Mouse (Mus musculus) adrenal gland, postnatal 25 days (tissue): ENCODE measurements around the gene Smim1. TPM values are rescaled to one million over a fixed set of nuclear protein-coding genes. Genes with fewer than 3 reads are reported as not detected.
A peak's percentile ranks its signal among the peaks of the same experiment; 100 is the strongest.

Experiments used
- DNase-seq: peaks from one replicate; pipeline ENCODE4 v3.0.0; 2021; ENCODE audit warnings: mixed read lengths
- long read RNA-seq: library from polyadenylated mRNA; stranded (forward); transcript quantifications from one replicate; pipeline ENCODE4 v2.0.0, GENCODE M21; 2021
- total RNA-seq: library from RNA; stranded (reverse); gene quantifications from 2 replicates; pipeline ENCODE4 v1.2.3, GENCODE M21; 2021

Smim1 gene
- total RNA-seq: 31.3 and 64.1 TPM in 2 replicates
- long read RNA-seq, partial matches to known transcripts: 2 of 17 reads
- long read RNA-seq, other reads (novel, unspliced or antisense): 11 of 17 reads

DNA sequence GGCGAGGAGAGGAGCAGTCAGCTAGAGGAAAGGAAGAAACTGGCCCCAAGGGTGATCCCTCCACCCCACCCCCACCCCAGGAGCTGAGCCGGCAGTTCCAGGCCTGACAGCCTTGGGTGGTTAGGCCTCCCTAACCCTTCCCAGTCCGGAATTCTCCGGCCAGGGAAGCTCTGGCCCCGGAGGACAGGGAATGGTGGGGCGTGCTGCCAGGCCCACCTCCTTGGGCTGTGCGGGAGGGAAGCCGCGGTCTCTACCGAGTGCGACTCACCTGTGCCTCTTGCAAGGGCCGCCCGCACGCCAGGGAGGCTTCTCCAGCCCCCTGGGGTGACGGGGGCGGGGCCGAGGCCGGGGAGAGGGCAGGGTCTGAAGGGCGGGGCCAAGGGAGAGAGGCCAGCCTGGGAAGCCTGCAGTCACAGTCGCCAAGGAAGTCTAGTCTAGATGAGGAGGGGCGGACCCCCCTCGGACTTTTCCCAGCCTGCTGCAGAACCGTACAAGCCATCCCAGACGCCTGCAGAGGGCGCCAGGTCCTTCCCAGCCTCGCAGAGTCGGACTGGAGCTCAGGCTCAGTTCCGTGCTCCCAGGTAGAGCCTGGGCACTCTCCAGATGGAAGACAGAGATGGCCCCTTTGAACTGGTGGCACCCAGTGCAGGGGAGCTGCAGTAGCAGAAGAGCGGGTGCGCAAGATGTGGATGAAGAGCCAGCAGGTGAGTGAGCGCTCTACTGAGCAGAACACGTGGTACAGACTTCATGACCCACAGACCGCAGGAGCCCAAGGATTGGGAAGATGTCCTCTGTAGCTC, at the start of gene Smim1:
TSS of gene Smim1 (minus strand) at position 590 of the 800 bp plus-strand sequence.
- DNase-seq: peak; percentile 80

DNA sequence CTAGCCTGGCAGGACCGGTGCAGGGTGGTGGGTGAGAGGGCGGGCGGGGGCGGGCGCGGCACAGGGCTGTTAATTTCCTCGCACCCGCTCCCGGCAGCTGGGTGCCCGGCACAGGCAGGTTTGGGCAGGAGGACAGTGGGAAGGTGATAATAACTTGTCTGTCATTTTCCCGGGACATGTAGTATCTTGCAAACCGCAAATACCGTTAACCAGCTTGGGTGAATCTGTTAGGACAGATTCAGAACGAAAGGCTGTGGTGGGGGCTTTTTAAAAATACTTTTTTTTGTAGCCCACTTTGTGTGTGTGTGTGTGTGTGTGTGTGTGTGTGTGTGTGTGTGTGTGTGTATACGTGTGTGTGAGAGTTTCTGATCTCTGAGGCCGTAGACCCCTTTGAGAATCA, 45.9 kb upstream of the Smim1 start:
- no peak for DNase-seq

DNA sequence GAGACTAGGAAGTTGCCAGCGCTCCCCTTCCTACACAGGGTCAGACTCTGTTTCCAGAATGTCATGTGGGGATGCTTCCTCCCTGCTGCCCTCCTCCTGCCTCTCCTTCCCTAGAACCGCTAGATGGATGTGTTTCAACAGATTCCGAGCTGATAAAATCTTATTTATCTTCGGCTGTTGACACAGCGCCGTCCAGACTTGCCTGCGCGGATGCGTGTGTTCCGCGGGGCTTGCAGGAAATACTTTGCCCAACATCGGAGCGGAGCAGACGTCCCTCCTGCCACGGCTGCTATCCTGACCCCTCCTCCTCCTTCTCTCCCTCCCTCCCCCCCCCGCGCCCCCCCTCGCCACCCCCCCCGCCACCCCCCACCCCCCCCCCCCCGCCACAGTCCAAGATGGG, 45.5 kb upstream of the Smim1 start:
- no peak for DNase-seq

DNA sequence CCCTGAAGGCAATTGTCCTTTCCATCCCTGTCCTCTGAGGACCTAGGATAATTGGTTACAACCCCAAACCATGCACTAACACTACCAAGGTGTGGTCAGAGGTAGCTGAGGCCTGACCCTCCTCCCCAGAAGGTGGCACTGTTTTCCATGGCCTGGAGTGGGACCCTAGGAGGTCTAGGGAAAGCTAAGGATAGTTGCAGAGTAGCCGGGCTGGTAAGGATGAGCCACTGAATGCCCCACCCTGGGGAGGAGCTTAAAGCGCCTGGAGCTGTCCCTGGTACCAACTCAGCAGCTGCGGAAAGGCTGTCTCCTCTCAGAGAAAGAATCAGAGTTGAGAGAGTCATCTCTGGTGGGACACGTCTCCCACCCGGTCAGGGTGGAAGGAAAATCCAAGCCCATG, 44.9 kb upstream of the Smim1 start:
- peak; percentile 27 for DNase-seq

DNA sequence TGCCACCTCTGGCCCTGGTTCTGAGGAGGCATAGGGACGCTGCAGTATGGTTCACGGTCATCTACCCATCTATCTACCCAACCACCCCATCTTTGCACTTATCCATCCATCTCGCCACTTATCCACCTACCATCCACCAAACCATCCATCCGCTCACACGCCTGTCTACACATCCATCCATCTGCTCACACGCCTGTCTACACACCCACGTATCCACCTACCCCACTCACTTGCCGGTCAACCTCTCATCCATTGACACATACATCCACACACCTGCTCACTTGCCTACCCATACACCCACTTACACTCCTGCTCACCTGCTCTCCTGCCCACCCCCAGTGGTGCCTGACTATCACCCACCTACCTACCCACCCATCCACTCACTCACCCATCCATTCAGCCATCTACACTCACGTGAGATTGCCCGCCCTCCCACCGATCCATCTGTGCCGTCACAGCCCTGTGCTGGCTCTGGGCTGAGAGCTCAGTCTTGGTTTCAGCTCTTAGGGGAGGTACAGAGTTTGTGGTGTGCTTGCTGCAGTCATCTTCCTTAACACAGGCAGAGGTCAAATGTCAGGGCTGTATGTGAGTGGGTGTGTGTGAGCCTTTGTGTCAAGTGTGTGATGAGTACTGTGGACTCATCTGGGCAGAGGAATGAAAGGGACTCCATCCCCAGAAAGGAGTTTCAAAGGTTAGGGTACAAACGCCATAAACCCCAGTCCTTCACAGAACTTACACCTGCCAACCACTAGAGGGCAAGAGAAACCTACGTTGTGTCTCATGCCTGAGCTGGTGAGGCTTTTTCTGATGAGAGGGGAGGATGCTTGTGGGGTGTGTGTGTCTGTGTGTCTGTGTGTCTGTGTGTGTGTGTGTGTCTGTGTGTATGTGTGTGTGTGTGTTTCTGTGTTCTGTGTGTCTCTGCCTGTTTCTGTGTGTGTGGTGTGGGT, 39.1 kb upstream of the Smim1 start:
- DNase-seq: no peak

DNA sequence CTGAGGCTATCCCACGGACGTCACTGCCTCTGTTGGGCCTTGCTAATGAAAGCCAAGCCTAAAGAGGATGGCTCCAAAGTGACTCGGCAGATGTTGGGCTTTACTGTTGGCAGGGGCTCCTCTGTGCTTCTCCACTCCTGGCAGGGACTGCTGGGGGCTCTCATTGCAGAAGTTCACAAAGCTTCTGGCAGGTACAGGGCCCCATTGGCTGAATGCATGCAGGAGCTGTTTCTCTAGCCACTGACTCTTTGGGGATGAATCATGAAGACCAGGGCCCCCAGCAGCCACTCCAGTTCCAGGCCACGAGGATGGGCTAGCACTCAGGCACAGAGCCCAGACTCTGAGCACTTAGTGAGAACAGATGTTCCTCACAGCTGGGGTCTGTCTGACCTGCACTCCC, 31.7 kb upstream of the Smim1 start:
- DNase-seq: no peak

DNA sequence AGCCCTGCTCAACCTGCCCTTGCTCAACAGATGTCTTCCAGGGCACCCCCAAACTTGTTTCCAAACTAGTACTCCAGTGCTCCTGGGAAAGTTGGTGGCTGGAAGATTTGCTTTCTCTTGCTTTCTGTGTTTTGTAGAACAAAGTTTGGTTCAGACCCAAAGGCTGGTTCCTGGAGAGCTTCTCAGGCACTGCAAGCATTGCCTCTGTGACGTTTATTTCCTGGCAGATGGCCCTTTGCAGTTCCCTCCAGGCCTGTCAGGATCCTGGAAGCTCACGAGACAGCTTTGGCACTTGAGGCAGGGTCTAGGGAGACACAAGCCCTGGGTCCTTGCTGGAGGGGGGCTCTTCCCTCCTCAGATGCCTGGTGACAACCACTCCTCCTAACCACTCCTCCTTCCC, 30.6 kb upstream of the Smim1 start:
- no peak for DNase-seq

DNA sequence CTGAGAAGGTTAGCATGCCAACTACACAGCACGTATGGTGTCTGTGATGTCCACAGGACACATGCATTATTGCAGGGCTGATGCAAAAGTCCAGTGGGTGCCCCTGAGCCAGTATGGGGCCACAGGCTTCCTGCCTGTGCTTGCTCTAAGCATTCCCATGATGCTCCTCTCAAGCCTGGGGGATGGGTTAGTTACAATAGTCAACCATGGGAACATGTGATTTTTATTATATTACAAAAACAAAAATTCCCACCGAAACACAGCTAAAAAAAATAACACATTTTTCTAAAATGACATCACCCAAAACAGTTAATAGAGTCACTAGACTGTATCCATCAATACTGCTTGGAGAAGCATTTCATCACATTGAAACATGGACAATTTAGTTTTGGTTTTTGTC, 30.0 kb upstream of the Smim1 start:
- DNase-seq: no peak

DNA sequence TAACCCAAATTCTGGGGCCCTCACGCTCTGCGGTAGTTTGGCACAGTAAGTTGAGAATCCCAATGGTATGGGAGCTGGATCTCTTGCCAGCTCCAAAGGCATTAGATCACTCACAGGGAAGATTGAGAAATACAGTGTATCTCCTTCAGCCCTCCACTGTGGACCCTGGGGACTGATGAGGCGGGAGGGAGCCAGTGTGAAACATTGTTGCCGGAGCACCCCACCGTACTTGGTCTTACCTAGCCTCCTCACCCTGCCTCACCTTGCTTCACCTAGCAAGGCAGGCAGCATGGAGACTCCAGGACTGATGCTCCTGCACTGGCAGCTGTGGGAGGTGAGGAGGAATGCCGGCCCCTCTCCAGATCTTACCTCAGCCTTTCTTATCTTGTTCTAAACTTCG, 29.5 kb upstream of the Smim1 start:
- no peak for DNase-seq

DNA sequence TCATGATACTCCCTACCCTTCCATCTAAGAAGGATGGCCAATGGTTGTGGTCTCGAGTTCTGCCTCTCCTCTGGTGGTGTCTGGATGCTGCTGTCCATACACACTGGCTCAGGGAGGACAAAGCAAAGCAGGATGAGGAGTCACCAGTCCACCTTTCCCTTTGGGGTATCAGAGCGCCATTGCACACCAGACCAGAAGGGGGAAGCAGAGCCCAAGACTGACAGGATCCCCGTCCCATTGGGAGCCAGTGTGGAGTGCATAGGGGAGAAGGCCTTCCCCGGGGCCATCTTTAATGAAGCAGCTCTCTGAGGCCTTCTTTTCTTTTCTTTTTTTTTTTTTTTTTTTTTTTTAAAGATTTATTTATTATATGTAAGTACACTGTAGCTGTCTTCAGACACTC, 27.0 kb upstream of the Smim1 start:
- no peak for DNase-seq

DNA sequence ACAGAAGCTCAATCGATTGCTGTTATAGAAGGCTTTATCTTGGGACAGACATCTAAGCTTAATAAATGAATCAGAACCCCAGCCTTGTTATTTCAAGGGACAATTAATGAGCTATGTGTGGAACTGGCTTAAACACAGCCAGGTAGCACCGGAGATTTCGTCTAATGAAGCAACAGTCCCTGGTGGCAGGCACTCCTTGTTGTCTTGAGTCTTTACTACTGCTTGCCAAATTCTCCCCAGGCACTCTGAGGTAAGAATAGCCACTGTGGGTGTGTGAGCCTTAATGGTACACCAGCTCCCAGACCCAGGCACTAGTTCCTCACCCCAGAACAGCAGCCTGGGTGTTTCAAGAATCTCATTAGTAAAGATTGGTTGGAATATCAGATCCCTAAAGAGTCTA, 25.4 kb upstream of the Smim1 start:
- no peak for DNase-seq

DNA sequence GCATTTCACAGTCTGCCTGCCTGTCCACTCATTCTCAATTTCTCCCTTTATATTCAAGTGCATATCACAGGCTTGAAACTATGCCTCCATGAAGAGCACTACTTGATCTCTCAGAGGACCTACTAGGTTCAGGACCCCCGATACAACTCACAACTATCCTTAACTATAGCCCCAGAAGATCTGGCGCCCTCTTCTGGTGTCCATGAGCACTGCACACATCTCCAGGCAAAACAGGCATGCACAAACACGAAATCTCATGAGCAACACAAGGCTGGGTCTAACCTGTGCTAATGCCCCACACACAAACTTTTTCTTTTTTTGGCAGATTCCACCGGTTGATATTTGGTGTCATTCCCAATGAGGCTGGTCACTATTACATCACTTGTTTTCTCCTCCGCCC, 19.8 kb upstream of the Smim1 start:
- no peak for DNase-seq

DNA sequence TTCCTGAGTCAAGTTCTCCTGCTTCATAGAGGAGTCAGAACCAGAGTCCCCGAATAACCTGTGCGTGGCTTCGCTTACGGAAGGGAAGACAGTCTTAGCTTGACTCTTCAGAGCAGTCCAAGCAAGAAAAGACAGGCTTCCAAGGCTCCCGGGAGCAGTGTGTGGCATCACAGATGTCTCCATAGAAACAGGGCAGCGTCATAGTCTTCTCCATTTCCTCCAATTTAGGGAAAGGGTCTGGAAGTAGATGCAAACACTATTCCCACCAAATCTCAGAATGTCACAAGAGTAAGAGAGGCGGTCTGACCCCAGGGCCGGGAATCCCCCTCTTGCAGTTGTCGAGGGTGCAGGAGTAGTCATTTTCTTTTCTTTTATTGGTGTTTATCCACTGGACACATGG, 16.5 kb upstream of the Smim1 start, which contains the start of gene Ccdc27:
TSS of gene Ccdc27 (minus strand) at position 101 of the 400 bp plus-strand sequence.
- DNase-seq: no peak

DNA sequence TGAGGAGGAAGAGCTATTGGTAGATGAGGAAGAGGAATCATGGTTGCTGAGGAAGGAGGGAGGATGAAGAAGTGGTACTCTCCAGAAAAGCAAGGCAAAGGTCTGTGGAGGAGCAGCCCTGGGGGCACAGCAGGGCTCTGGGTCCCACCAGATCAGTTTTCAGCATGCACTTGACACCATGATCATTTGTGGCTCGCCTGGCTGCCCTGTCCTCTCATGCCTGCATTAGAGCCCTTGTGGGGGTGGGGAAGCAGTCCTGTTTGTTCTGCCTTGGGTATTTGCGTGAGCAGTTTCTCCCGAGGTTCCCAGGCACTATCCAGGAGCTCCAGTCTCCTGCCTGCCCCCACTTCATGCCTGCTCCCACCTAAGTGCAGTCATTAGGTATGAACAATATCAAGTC, 11.1 kb upstream of the Smim1 start:
- no peak for DNase-seq

DNA sequence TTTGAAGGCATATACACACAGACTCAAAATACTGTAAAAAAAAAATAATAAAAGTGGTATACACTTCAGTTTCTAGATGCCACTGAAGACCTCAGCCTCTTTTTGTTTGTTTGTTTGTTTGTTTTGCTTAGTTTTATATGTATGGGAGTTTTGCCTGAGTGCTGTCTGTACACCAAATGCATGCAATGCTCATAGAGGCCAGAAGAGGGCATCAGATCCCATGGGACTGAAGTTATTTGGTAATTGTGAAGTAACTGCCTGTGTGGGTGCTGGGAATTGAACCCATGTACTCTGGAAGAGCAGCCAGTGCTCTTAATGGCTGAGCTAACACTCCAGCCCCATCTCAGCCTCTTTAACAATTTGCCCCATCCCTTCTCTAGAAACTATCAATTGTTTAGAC, 2.6 kb upstream of the Smim1 start:
- DNase-seq: no peak

DNA sequence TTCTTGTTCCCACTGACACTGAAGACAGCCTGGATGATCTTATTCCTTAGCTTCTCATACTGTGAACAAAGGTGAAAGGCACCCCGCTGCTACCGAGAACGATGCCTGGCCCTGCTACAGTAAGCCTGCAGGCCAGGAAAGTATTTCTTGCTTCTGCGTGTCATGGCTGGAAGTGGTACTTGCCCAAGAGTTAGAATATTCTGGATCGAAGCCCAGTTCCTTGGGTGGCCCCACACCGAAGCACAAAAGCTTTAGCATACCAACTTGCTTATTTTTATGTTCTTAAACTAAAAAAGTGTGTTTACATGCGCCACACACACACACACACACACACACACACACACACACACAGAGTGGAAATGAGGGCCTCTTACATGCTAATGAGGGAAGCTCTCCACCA, 2.0 kb upstream of the Smim1 start:
- no peak for DNase-seq

DNA sequence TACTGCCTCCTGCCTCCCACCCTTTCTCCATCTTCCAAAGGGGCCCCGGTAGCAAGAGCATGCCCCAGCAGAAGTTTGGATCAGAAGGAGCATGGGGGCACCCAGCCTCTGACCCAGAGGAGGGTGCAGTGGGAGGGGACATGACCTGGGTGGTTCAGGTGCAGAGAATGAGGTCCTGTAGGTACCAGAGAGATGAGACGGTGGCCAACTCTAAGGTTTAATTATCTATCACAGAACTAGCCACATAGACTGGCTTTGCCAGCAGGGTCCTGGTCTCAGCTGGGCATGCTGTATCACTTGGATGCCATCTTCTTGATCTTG, 371 bp upstream of the Smim1 start:
- no peak for DNase-seq

DNA sequence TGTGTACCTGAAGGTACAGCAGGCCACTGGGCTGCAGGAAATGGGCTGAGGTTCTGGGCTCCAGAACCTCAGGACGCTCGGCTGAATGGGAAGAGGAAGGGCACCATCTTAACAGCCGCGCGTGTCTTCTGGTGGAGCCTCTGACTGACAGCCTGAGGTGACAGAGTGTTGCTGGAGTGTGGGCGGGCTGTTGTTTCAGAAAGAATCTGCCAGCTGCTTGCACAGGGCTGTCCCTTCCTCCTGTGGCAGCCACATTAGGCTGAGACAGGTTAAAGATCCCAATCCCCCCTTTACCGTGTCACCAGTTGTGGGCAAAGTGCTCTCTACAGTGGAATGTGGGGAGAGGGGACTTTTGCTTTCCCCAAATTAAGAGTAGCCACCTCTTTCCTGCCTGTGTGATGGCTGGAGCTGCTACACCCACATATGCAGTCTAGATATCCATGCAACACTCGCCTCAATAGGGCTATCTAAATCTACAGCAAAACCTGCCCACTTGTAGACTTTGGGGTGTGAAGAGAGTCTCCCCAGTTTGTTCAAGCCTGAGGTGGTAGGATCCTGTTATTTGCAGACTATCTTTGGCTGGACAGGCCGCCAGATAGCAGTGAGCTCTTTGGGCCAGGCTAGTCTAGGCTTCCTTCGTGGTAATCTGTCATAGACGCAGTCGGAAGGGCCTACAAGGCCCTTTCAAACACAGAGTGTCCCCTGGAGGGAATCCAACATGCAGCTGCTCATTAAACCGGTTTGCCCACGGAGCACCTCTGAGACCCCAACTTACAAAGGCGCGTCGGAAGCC, 1.1 kb downstream of the Smim1 start:
- DNase-seq: no peak

DNA sequence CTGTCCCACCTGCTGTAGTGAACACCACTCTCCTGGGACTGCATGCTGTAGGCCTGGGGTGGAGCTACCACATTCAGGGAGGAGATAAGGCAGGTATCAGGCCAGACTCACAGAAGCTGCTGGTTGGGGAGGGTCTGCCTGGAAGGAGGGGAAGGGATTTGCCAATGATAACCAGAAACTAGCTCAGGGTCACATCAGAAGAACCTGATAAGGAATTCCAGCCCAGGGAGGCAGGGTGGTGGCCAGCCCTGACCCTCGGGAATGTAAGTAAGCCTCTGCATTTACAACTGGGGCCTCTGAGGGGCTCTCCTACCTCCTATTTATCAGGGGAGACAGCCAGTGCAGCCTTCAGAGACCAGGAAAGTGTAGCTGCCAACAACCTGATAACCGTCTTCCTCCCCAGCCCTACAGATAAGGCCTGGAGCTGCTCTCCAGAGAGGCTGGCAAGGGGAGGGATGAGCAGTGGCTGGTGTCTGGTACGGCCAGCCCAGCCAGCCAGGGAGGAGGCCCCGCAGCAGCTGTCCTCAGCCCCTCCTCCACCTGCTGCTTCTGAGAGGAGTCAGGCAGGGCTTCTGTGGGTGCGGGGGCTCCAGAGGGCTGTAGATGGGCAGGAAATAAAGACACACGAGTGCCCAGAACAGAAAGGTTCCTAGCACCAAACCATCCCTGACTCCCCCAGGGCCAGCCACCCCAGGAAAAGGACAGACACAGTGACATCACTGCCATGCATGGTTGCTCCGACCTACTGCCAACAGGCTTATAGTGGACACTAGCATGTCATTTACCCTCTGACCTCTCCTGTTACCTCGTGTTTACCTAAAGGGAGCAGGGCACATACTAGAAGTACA, 2.1 kb downstream of the Smim1 start:
- no peak for DNase-seq

DNA sequence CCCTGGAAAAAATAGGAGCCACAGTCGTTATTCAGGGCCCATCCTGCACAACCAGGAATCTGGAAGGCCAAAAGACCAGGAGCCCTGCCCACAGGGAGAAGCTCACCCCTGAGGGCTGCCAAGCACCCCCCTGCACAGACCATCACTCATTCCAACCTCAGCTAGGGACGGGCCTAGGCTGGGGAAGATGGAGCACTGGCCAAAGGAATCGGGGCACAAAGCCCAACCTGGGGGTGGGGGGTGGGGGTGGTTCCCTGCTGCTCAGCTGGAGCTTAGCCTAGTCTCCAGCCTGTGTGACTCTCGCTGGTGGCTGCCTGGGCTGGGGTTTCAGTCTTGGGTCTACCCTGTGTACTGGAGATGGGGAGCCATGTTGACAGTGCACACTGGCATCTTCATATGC, 3.2 kb downstream of the Smim1 start:
- DNase-seq: no peak

DNA sequence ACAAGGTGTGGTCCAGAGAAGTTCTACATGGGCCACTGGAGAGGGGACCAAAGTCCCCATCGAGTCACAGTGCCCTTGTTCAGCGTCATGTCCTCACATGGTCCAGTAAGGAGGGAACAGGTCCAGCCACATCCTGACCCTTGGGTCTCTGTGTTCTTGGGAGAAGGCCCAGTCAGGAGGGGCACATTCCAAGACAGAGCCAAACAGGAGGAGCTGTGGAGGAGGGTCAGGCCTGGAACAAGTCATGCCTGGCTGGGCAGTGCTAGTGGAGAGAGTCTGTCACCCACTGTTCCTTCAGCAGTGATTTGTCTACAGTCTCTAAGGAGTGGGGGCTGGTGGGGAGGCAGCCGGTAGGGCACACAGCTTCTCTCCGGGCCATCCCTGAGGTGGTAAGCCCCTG, 3.6 kb downstream of the Smim1 start:
- DNase-seq: no peak

DNA sequence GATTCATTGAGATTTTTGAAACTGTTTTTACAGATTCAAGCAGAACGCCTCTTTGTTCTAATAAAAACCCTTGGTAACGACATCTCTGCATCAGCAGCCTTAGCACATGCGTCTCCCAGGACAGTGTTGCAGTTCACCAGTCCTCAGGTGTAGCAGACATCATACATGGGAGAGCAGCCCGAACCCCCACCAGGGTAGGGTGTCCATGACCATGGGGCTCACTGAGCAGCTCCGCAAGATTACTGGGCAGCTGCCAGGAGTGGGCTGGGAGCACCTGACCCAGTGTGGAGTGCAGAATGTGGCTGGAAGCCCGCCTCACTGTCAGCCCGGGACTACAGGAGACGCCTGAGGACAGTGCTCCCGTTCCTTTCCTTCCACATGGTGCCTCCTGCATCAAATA, 4.6 kb downstream of the Smim1 start:
- no peak for DNase-seq
